In genomic region chr7:109069641-109070040, GRCm38 (mm10) we compare ENCODE assay signal across 12 mouse cellular contexts. TPM values are rescaled to one million over a fixed set of nuclear protein-coding genes. Genes with fewer than 3 reads are reported as not detected.
DNase-seq lines count a peak whose midpoint lies in the region.
"Had no signal": no experiment of that assay in that cellular context is flagged by ENCODE, and none has a peak within 500 bp of the region (broad histone marks: within the 10 kb centered on the region; RNA-seq: fewer than 3 reads in every experiment).

No protein-coding gene starts in this region.

- peak; percentile 29 to 44 for DNase-seq in cerebellum, postnatal 14 days
- DNase-seq in cerebellum, postnatal 36 days = no peak
- peak; percentile 12 for DNase-seq in left cerebral cortex, postnatal 4 days
- DNase-seq in left cerebral cortex, postnatal 14 days (ENCODE audit: low spot score in 2 of 2) = no peak
- peak; percentile 2 for DNase-seq in adipocyte (ENCODE audit: low spot score)
- peak; percentile 62 for DNase-seq in fibroblast of lung, adult 2 months (ENCODE audit: low read depth)
- no peak for DNase-seq in kidney, adult 11 months
- DNase-seq: adrenal gland, adult 8-10 months; adrenal gland, postnatal 14 days; cerebellum, adult 8-10 months; cerebellum, adult 9-11 months had no signal

- intact Hi-C loops in left cerebral cortex, postnatal 4 days (cut with DNase I) = no loop called here
- intact Hi-C loops in left cerebral cortex, postnatal 14 days (cut with DNase I) = no loop called here

RNA-seq across cellular contexts. Expression of gene Ric3, which starts 13.5 kb away (rescaled TPM):
- total RNA-seq in left cerebral cortex, postnatal 4 days (2021) = 10 to 100 TPM; 37.8 to 39.4 TPM
- 10 to 100 TPM; 49.3 to 53.5 TPM for total RNA-seq in left cerebral cortex, postnatal 14 days (2021)
- total RNA-seq: MEL had no signal

Comparison
In these comparisons a context has a peak if more than half of its experiments do, and no peak if none do; other contexts are left out.
1. DNase-seq: peak in cerebellum, postnatal 14 days (2 of 2), left cerebral cortex, postnatal 4 days (single experiment), adipocyte (single experiment) and fibroblast of lung, adult 2 months (single experiment); none in cerebellum, postnatal 36 days (0 of 2), left cerebral cortex, postnatal 14 days (0 of 2) and kidney, adult 11 months (single experiment).